Mouse (Mus musculus) small intestine, adult 2 months (tissue): ENCODE data around the gene Atad1.

Source experiments
- CTCF ChIP-seq: fragments of 200-500 bp; IDR thresholded peaks from 2 replicates; pipeline ENCODE4 v1.5.1; 2012; ENCODE audit warnings: low read depth, mild to moderate bottlenecking, control low read depth, inconsistent platforms, low read length, moderate library complexity, mixed read lengths; ENCODE audit not compliant: insufficient replicate concordance, insufficient read length; ENCODE audit errors: extremely low read depth
- POLR2A ChIP-seq: fragments of 200-500 bp; IDR thresholded peaks from 2 replicates; pipeline ENCODE4 v1.6.1; 2012; ENCODE audit warnings: low read depth, mild to moderate bottlenecking, control low read depth, inconsistent platforms, low read length, moderate library complexity

DNA sequence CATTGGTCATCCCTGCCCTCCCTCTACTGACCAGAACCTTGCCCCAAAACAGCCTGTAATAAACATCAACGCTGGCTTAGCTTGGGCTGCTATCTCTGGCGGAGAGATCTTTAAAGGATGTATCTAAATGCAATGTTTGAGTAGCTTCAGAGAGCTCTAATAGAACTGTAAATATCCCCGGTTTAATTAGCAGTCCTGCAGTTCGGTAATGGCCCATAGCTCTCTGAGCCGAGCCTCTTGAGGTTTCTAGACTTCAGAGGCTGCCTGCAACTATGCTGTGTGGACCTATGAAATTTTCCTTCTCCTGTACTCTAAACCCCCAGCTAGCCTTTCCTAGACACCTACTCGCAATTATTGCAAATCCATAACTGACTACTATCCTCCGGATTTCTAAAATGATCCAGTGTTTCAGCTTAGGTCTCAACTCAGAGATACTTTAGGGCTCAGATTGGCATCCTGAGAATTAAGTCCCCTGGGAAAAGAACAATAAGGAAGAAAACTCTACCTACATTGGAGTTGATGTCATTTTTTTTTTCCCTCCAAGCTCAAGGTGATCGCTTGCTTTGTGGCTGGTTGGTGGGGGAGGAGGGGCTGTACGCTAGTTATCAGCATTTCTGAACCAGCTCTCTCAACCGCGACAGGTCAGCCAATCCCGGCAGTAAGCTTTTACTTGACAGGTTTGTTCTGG, 15.7 kb upstream of the Atad1 start:
- TF ChIP-seq CTCF: peak; percentile 35; the same call in 1 of the 2 replicates
- no peak for TF ChIP-seq POLR2A
